Mouse (Mus musculus) liver, postnatal 0 days (tissue): Measurements from ENCODE around the gene Ntpcr.

Experiments
- CTCF ChIP-seq: sonication (generic); IDR thresholded peaks from 2 replicates; pipeline ENCODE4 v1.5.1; 2016; ENCODE audit warnings: antibody characterized with exemption, low read depth
- EP300 ChIP-seq: IDR thresholded peaks from 2 replicates; pipeline ENCODE4 v1.6.1; 2016; ENCODE audit warnings: antibody characterized with exemption, low read depth, mild to moderate bottlenecking

GRCm38 (mm10) chr8:125726143-125726542 lies 3.6 kb upstream of the Ntpcr start:
- TF ChIP-seq CTCF (no peak), EP300 (no peak)
